Mouse (Mus musculus) myocyte (in vitro differentiated cells): Measurements from ENCODE around the gene Dennd4a. TPM values are rescaled to one million over a fixed set of nuclear protein-coding genes. Genes with fewer than 3 reads are reported as not detected.

ENCODE experiments used
- H3K27me3 ChIP-seq: one replicate; pipeline ENCODE4 v1.6.1; 2011; ENCODE audit not compliant: control insufficient read depth, insufficient read depth, insufficient read length
- H3K36me3 ChIP-seq: one replicate; pipeline ENCODE4 v1.6.1; 2011; ENCODE audit not compliant: control insufficient read depth, insufficient read depth
- H3K4me2 ChIP-seq: one replicate; pipeline ENCODE4 v1.6.1; 2011; ENCODE audit warnings: low read depth, control low read depth
- H3K4me3 ChIP-seq: one replicate; pipeline ENCODE4 v1.5.1; 2011; ENCODE audit warnings: mild to moderate bottlenecking, control low read depth, moderate library complexity
- H3K79me2 ChIP-seq: one replicate; pipeline ENCODE4 v1.6.1; 2011; ENCODE audit not compliant: control insufficient read depth, insufficient read depth
- H3ac ChIP-seq: one replicate; pipeline ENCODE4 v1.6.1; 2011; ENCODE audit not compliant: control insufficient read depth, insufficient read length
- CEBPB ChIP-seq: IDR thresholded peaks from 2 replicates; pipeline ENCODE4 v1.6.1; 2011; ENCODE audit warnings: mild to moderate bottlenecking, moderate library complexity; ENCODE audit not compliant: poor library complexity, insufficient read depth, severe bottlenecking
- E2F4 ChIP-seq: IDR thresholded peaks from one replicate; pipeline ENCODE4 v1.6.1; 2011; ENCODE audit warnings: mild to moderate bottlenecking, control low read depth, moderate library complexity; ENCODE audit not compliant: insufficient read depth
- MAX ChIP-seq: IDR thresholded peaks from one replicate; pipeline ENCODE4 v1.6.1; 2011; ENCODE audit warnings: low read depth, mild to moderate bottlenecking, control low read depth
- MYOD1 ChIP-seq, 3 experiments: IDR thresholded peaks; one replicate each; pipeline ENCODE4 v1.6.1; 2011; ENCODE audit warnings: control low read depth in 2 of 3, low read depth in 2 of 3, mild to moderate bottlenecking in 2 of 3, moderate library complexity in 1 of 3; ENCODE audit not compliant: insufficient read length in 2 of 3, control insufficient read depth in 1 of 3
- MYOG ChIP-seq, 3 experiments: IDR thresholded peaks; one replicate each; pipeline ENCODE4 v1.6.1; 2011; ENCODE audit warnings: control low read depth in 2 of 3, low read depth in 2 of 3, mild to moderate bottlenecking in 2 of 3; ENCODE audit not compliant: insufficient read length in 2 of 3, control insufficient read depth in 1 of 3, insufficient read depth in 1 of 3
- POLR2A ChIP-seq: IDR thresholded peaks from one replicate; pipeline ENCODE4 v1.6.1; 2011; ENCODE audit warnings: low read depth, mild to moderate bottlenecking, control low read depth, moderate library complexity; ENCODE audit not compliant: insufficient read length
- POLR2AphosphoS2 ChIP-seq: IDR thresholded peaks from one replicate; pipeline ENCODE4 v1.6.1; 2011; ENCODE audit warnings: low read depth, control low read depth; ENCODE audit not compliant: insufficient read length
- REST ChIP-seq: IDR thresholded peaks from one replicate; pipeline ENCODE4 v1.6.1; 2011; ENCODE audit warnings: mild to moderate bottlenecking, control low read depth, moderate library complexity; ENCODE audit not compliant: insufficient read depth, insufficient read length
- SRF ChIP-seq: IDR thresholded peaks from one replicate; pipeline ENCODE4 v1.6.1; 2011; ENCODE audit warnings: low read depth; ENCODE audit not compliant: control insufficient read depth, insufficient read length
- TCF12 ChIP-seq: IDR thresholded peaks from one replicate; pipeline ENCODE4 v1.6.1; 2011; ENCODE audit warnings: mild to moderate bottlenecking, control low read depth; ENCODE audit not compliant: poor library complexity, insufficient read depth, severe bottlenecking
- TCF3 ChIP-seq: IDR thresholded peaks from one replicate; pipeline ENCODE4 v1.6.1; 2011; ENCODE audit warnings: low read depth, control low read depth; ENCODE audit not compliant: insufficient read length
- USF1 ChIP-seq: IDR thresholded peaks from one replicate; pipeline ENCODE4 v1.6.1; 2011; ENCODE audit warnings: low read depth, mild to moderate bottlenecking, control low read depth, moderate library complexity
- polyA plus RNA-seq: library from polyadenylated mRNA; unstranded; fragments of >200 nt; fragmentation: generic; extraction: Trizol; gene quantifications from one replicate; pipeline ENCODE4 v1.2.1, GENCODE M21; 2012; ENCODE audit warnings: missing spikeins

Dennd4a gene
- polyA plus RNA-seq, 1 experiment = 5.0 TPM

DNA sequence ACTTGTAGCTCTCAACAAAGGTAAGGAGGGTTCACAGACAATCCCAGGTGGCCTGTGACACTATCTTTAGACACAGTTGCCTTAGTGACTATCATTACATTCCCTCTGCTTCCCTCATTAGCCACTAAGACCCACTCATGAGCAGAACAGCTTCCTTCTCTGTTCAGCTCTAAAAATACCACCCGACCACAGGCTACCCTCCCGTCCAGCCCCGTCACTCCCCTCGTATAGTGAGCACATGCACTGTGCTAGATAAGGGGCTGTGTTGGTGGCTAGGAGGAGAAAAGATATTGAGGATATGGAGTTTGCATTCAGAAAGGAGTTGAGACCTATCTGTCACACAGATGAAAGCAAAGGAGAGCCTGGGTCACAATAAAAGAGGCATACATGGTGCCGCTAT lies 127.4 kb downstream of the Dennd4a start:
- peaks cover 26% of the 10 kb centered on the region for H3K27me3 ChIP-seq
- H3ac ChIP-seq = no peak overlapping the region
- no peak overlapping the region for H3K4me3 ChIP-seq
- TF ChIP-seq MAX (no peak), MYOG (IDR thresholded peaks at IDR 0.05; ENCODE audit: control insufficient read depth in 1 of 3, insufficient read depth in 1 of 3, insufficient read length in 2 of 3, low read depth in 2 of 3) (no peak), TCF3 (no peak), REST (no peak), E2F4 (no peak), USF1 (no peak), SRF (no peak), CEBPB (no peak), MYOD1 (IDR thresholded peaks at IDR 0.05; ENCODE audit: control insufficient read depth in 1 of 3, insufficient read length in 2 of 3, low read depth in 2 of 3) (no peak), TCF12 (no peak), POLR2A (no peak), POLR2AphosphoS2 (no peak)
- no peak overlapping the region for H3K4me2 ChIP-seq
- H3K36me3 ChIP-seq = no peaks in the 10 kb centered on the region
- no peaks in the 10 kb centered on the region for H3K79me2 ChIP-seq

DNA sequence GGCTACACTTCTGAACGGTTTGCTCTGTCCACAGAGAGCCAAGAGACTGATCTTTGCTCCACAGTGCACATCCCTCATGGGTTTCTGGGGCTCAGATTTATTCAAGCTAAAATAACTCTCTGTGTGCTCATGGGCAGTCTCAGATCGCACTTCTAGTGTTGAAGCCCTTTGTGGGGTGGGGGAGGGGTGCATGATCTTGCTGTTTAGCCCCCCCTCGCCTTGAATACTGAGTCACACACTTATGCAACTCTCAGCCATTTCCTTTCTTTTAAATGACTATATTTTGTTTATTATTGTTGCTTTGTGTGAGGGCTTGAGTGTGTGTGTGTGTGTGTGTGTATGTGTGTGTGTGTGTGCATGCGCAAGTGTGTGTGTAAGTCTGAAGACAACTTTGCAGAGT lies 128.1 kb downstream of the Dennd4a start:
- H3K36me3 ChIP-seq = no peaks in the 10 kb centered on the region
- H3K4me3 ChIP-seq = no peak overlapping the region
- 0 out of 2 replicates have a peak, but pooled peaks have one; percentile 3 for TF ChIP-seq CEBPB
- no peak for TF ChIP-seq SRF
- H3K4me2 ChIP-seq = no peak overlapping the region
- no peak overlapping the region for H3ac ChIP-seq
- peaks cover 34% of the 10 kb centered on the region for H3K27me3 ChIP-seq
- H3K79me2 ChIP-seq = no peaks in the 10 kb centered on the region

DNA sequence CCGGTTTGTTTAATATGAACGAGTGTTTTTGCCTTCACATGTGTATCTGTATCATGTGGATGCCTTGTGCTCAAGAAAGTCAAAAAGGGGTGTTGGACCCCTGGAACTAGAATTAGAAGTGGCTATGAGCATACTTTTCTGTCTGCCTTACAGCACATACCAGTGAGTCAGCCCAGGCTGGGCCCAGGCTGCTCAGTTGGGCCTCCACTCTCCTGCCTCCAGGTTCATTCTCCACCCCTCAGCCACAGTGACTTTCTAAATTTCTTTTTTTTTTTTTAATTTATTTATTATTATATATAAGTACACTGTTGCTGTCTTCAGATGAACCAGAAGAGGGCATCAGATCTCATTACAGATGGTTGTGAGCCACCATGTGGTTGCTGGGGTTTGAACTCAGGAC lies 128.7 kb downstream of the Dennd4a start:
- no peaks in the 10 kb centered on the region for H3K79me2 ChIP-seq
- no peak for TF ChIP-seq REST
- TF ChIP-seq MYOG (IDR thresholded peaks at IDR 0.05; ENCODE audit: control insufficient read depth in 1 of 3, insufficient read depth in 1 of 3, insufficient read length in 2 of 3, low read depth in 2 of 3) = no peak
- no peak for TF ChIP-seq TCF3
- no peak for TF ChIP-seq E2F4
- TF ChIP-seq CEBPB = no peak
- TF ChIP-seq MAX = no peak
- no peak for TF ChIP-seq MYOD1 (IDR thresholded peaks at IDR 0.05; ENCODE audit: control insufficient read depth in 1 of 3, insufficient read length in 2 of 3, low read depth in 2 of 3)
- no peak for TF ChIP-seq SRF
- no peak for TF ChIP-seq TCF12
- no peak for TF ChIP-seq USF1
- TF ChIP-seq POLR2AphosphoS2 = no peak
- TF ChIP-seq POLR2A = no peak
- no peak overlapping the region for H3K4me2 ChIP-seq

DNA sequence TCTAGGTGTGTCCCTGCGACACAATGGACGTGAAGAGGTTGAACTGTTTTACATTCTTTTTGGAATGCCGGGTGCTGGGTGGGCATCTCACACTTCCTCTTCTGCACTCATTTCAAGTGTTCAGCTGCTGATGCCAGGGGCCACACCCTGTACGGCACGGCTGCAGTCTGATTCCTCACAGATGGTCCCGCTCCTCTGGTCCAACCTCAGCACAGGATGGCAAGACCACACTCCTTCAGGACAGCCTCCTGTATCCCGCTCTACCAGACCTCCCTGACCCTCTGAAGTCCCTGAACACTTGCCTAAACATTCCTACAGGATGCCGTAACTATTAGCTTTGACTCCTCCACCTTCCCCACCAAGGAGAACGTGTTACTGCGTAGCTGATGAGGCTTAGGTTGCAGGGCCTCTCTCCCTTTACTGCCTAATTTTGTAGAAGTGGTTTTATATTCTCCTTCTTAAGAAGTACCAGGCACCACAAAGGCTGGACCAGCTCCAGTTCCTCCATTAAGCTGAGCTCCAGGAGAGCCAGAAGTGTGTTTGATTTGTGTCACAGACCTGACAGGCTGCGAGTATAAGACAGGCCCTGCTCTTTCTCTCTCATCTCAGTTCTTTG lies 129.7 kb downstream of the Dennd4a start:
- H3ac ChIP-seq = no peak overlapping the region
- H3K4me3 ChIP-seq = no peak overlapping the region
- H3K4me2 ChIP-seq = no peak overlapping the region
- no peaks in the 10 kb centered on the region for H3K79me2 ChIP-seq
- H3K36me3 ChIP-seq = no peaks in the 10 kb centered on the region
- TF ChIP-seq MYOD1 (IDR thresholded peaks at IDR 0.05; ENCODE audit: control insufficient read depth in 1 of 3, insufficient read length in 2 of 3, low read depth in 2 of 3) = no peak
- TF ChIP-seq E2F4 = no peak
- TF ChIP-seq TCF3 = no peak
- TF ChIP-seq POLR2AphosphoS2 = no peak
- TF ChIP-seq TCF12 = no peak
- TF ChIP-seq MAX = no peak
- no peak for TF ChIP-seq MYOG (IDR thresholded peaks at IDR 0.05; ENCODE audit: control insufficient read depth in 1 of 3, insufficient read depth in 1 of 3, insufficient read length in 2 of 3, low read depth in 2 of 3)
- TF ChIP-seq USF1 = no peak
- no peak for TF ChIP-seq REST
- peaks cover 47% of the 10 kb centered on the region for H3K27me3 ChIP-seq

More for the DNA sequence above, 128.7 kb downstream of the Dennd4a start:
- H3K27me3 ChIP-seq = peaks cover 39% of the 10 kb centered on the region
- no peak overlapping the region for H3ac ChIP-seq
- H3K36me3 ChIP-seq = no peaks in the 10 kb centered on the region
- no peak overlapping the region for H3K4me3 ChIP-seq

DNA sequence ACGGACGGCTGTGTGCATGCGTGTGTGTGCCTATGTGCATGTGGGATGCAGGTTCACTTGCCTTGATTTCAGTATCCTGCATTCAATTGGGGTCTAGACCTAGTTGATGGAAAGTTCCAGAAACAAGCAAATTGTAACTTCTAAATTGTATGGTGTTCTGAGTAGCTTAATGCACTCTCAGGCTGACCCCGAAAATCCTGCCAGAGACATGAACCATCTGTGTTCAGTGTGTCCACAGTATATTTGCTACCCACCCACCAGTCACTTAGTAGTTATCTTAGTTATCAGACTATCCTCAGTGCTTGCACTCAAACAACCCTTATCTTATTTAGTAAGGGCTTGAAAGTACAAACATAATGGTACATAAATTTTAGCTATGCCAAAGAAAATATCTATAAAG lies 130.5 kb downstream of the Dennd4a start:
- Histone ChIP-seq H3K36me3 (no peaks in the 10 kb centered on the region), H3ac (no peak overlapping the region), H3K27me3 (peaks cover 53% of the 10 kb centered on the region), H3K4me3 (no peak overlapping the region), H3K79me2 (no peaks in the 10 kb centered on the region), H3K4me2 (no peak overlapping the region)
- TF ChIP-seq POLR2A (no peak), TCF12 (no peak), MYOG (IDR thresholded peaks at IDR 0.05; ENCODE audit: control insufficient read depth in 1 of 3, insufficient read depth in 1 of 3, insufficient read length in 2 of 3, low read depth in 2 of 3) (no peak), POLR2AphosphoS2 (no peak), TCF3 (no peak), E2F4 (no peak), USF1 (no peak), MAX (no peak), REST (no peak), MYOD1 (IDR thresholded peaks at IDR 0.05; ENCODE audit: control insufficient read depth in 1 of 3, insufficient read length in 2 of 3, low read depth in 2 of 3) (no peak), SRF (no peak), CEBPB (no peak)
